Mouse (Mus musculus): ENCODE measurements around the gene Ier3. TPM values are rescaled to one million over a fixed set of nuclear protein-coding genes. Genes with fewer than 3 reads are reported as not detected.

Gene Ier3
- polyA plus RNA-seq, 1 experiment from 2014 or later, result 6.7 TPM

DNA sequence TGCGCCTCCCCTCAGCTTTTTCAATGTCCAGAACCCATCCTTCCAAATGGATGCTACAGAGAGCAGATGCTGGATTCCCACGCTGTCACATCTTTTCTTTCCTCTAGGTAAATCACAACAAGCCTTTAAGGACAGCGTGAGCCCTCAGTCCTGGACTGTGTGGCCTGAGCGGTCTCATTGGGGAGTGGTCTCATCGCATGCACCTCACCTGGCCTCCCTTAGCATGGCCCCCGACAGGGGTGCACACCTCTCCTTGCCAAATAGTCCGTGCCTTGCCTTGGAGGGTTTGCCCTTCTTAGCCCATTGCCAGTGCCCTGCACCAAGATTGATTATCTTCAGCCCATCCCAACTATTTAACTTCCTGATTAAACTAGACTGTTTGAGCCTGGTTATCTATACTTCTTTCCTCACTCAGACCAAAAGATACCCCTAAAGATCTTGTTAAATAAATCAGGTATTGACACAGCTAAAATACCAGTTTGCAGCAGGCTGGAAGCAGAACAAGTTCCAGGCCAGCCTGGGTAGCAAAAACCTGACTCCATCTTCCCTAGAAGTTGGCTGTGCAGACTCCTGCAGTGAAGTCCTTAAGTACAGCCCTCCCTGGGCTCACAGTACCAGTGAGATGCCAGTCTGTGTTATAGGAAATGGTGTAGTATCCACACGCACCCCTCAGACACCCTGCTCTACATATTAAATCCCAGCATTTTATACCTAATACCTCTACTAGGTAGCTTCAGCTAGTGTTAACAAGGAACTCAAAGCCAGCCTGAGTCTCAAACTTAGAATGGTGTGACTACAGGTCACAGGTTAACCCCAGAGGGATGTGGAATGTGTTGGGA is 11.1 kb downstream of the Ier3 start:
- H3K27ac ChIP-seq, result peak overlapping the region; percentile 15; the same call in 1 of the 2 replicates
- H3K4me2 ChIP-seq (replicated peaks), result no peak overlapping the region
- H3K27me3 ChIP-seq, result no peaks in the 10 kb centered on the region
- no peaks in the 10 kb centered on the region for H3K9me3 ChIP-seq
- H3K9ac ChIP-seq (replicated peaks), result no peak overlapping the region
- H3K4me1 ChIP-seq (replicated peaks), result peaks cover 42% of the 10 kb centered on the region
- H3K4me3 ChIP-seq (replicated peaks), result no peak overlapping the region
- ATAC-seq, result no peak
- peaks cover 58% of the 10 kb centered on the region for H3K36me3 ChIP-seq
- WGBS, result 69% methylated on average over 8 of the region's 8 CpGs

DNA sequence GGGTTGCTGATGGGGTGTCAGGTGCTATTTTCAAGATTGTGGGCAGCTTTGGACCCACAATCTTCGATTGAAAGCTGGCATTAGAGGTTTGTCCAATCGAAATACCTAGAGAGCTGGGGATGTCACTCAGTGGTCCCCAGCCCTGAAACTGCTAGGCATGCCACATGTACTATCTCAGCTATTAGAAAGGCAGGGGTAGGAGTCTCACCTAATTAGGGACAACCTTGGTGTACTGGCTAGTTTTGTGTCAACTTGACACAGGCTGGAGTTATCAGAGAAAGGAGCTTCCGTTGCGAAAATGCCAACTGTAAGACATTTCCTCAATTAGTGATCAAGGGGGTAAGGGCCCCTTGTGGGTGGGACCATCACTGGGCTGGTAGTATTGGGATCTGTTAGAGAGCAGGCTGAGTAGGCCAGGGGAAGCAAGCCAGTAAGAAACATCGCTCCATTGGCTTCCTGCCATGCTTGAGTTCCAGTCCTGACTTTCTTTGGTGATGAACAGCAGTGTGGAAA is 11.8 kb downstream of the Ier3 start:
- Histone ChIP-seq H3K9ac (replicated peaks) (no peak overlapping the region), H3K27ac (0 out of 2 replicates have a peak overlapping the region, but pooled peaks have one; percentile 16), H3K36me3 (peaks cover 51% of the 10 kb centered on the region), H3K9me3 (no peaks in the 10 kb centered on the region), H3K27me3 (no peaks in the 10 kb centered on the region), H3K4me2 (replicated peaks) (no peak overlapping the region), H3K4me3 (replicated peaks) (0 out of 2 replicates have a peak overlapping the region, but pooled peaks have one; percentile 3), H3K4me1 (replicated peaks) (peaks cover 42% of the 10 kb centered on the region)
- WGBS, result 32% methylated on average over 5 of the region's 5 CpGs
- no peak for ATAC-seq

DNA sequence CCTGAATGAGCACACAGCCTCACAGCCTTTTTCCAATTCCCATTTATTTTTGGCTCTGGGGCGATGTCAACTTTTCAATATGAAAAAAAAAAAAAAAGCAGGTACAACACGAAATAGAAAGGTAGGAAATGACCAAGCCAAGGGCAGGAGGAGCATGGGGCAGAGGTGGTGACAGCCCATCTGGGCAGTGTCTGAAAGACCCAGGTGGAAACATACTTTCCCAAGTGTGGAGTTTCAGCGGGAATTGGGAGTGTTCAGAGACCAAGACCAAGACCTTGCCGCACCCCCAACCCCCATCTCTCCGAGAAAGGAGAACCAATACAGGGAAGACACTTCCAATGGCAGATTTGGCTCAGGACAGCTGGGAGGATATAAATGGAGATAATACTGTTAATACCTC is 12.4 kb downstream of the Ier3 start:
- H3K36me3 ChIP-seq, result peaks cover 51% of the 10 kb centered on the region
- H3K27me3 ChIP-seq, result no peaks in the 10 kb centered on the region
- H3K9me3 ChIP-seq, result no peaks in the 10 kb centered on the region
- peak overlapping the region; percentile 22 for H3K4me3 ChIP-seq (replicated peaks)
- WGBS, result 64% methylated on average over 5 of the region's 5 CpGs
- H3K27ac ChIP-seq, result 0 out of 2 replicates have a peak overlapping the region, but pooled peaks have one; percentile 32
- H3K9ac ChIP-seq (replicated peaks), result peak overlapping the region; percentile 55
- peaks cover 47% of the 10 kb centered on the region for H3K4me1 ChIP-seq (replicated peaks)
- peak overlapping the region; percentile 86 for H3K4me2 ChIP-seq (replicated peaks)
- no peak for ATAC-seq

DNA sequence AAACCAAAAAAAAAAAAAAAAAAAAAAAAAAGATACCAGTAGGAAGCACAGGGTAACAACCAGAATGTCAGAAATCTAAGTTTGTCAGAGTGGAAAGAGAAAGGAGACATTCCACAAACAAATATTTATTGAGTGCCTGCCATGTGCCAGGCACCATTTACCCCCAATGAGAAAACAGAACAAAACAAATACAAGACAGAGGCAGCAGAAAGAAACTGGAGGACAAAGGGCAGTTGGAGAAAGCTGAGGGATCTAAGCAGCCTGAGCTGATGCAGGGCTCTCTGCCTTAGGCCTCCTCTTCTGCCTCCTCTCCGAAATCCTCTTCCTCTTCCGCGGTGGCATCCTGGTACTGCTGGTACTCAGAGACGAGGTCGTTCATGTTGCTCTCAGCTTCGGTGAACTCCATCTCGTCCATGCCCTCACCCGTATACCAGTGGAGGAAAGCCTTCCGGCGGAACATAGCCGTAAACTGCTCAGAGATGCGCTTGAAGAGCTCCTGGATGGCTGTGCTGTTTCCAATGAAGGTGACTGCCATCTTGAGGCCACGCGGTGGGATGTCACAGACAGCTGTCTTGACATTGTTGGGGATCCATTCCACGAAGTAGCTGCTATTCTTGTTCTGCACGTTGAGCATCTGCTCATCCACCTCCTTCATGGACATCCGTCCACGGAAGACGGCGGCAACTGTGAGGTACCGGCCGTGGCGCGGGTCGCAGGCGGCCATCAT is 13.4 kb downstream of the Ier3 start:
- Histone ChIP-seq H3K9ac (replicated peaks) (peak overlapping the region; percentile 99), H3K4me2 (replicated peaks) (peak overlapping the region; percentile 86), H3K9me3 (no peaks in the 10 kb centered on the region), H3K27me3 (no peaks in the 10 kb centered on the region), H3K4me3 (replicated peaks) (peak overlapping the region; percentile 94), H3K36me3 (peaks cover 51% of the 10 kb centered on the region), H3K27ac (peak overlapping the region; percentile 25; the same call in 1 of the 2 replicates), H3K4me1 (replicated peaks) (peaks cover 50% of the 10 kb centered on the region)
- WGBS, result 79% methylated on average over 26 of the region's 26 CpGs
- no peak for ATAC-seq

DNA sequence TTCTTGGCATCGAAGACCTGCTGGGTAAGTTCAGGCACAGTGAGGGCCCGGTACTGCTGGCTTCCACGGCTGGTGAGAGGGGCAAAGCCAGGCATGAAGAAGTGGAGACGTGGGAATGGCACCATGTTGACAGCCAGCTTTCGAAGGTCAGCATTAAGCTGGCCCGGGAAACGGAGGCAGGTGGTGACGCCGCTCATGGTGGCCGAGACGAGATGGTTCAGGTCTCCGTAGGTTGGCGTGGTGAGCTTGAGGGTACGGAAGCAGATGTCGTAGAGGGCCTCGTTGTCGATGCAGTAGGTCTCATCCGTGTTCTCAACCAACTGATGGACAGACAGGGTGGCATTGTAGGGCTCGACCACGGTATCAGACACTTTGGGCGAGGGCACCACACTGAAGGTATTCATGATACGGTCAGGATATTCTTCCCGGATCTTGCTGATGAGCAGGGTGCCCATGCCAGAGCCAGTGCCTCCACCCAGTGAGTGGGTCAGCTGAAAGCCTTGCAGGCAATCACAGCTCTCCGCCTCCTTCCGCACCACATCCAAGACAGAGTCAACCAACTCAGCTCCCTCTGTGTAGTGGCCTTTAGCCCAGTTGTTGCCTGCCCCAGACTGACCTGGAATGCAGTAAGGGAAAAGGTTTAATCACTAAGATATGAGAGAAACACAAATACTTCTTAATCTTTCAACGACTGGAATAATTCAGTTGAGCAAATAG is 14.1 kb downstream of the Ier3 start:
- H3K4me1 ChIP-seq (replicated peaks), result peaks cover 51% of the 10 kb centered on the region
- H3K27ac ChIP-seq, result peak overlapping the region; percentile 41; the same call in 1 of the 2 replicates
- no peaks in the 10 kb centered on the region for H3K27me3 ChIP-seq
- WGBS, result 76% methylated on average over 26 of the region's 26 CpGs
- ATAC-seq, result no peak
- peak overlapping the region; percentile 86 for H3K4me2 ChIP-seq (replicated peaks)
- peak overlapping the region; percentile 94 for H3K4me3 ChIP-seq (replicated peaks)
- peaks cover 48% of the 10 kb centered on the region for H3K36me3 ChIP-seq
- peak overlapping the region; percentile 99 for H3K9ac ChIP-seq (replicated peaks)
- H3K9me3 ChIP-seq, result no peaks in the 10 kb centered on the region

DNA sequence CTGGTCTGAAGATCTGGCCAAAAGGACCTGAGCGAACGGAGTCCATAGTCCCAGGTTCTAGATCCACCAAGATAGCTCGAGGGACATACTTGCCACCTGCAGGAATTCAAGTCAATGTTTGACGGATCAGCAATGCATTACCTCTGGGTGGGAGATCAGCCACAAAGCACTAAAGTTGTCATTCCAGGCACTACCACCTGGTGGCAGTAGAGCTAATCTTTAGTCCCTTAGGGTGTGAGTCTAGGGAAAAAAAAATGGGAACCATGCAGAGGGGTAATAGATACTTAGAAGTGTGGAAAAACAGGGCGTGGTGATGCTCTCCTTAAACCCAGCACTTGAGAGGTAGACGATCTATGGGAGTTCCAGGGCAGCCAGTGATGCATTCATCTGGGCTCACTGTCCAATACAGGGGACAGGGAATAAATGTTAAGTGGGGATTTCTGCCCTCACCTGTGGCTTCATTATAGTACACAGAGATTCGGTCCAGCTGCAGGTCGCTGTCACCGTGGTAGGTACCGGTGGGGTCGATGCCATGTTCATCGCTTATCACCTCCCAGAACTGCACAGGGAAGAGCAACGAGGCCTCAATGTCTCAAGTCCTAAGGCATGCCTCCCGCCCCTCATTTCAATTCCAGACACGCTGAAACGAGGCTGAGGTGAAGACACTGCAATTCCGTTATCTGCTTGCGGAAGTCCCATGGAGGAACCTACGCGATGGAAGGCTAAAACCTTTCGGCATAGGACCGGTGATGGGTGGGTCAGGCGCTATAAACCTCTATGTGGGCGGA is 14.9 kb downstream of the Ier3 start:
- ATAC-seq, result peak; percentile 4; the same call in 1 of the 2 replicates
- H3K4me2 ChIP-seq (replicated peaks), result peak overlapping the region; percentile 86

DNA sequence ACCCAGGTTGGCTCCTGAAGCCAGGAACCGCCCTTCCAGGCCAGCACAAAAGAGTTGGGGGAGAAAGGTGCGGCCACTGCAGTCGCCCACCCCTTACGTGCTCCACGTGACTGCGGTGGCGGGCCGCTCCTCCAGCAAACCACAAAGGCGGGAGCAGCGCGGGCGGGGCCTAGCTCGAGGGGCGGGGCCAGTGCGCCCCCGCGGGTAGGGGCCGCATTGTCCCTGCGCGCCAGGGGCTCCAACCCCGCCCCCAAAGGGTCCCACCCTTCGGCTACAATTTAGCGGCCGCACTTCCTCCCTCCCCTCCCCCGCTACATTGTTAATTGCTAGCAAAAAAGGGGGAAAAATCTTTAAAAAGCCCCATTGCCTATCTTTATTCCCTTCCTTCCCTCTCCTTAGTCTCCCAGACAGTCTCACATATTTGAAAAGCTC is 15.5 kb downstream of the Ier3 start:
- H3K9ac ChIP-seq (replicated peaks), result peak overlapping the region; percentile 99
- WGBS, result 1% methylated on average over 25 of the region's 25 CpGs

More for the DNA sequence above, 14.9 kb downstream of the Ier3 start:
- H3K4me1 ChIP-seq (replicated peaks), result peaks cover 51% of the 10 kb centered on the region
- H3K27ac ChIP-seq, result peak overlapping the region; percentile 99
- peaks cover 41% of the 10 kb centered on the region for H3K36me3 ChIP-seq
- H3K27me3 ChIP-seq, result no peaks in the 10 kb centered on the region
- no peaks in the 10 kb centered on the region for H3K9me3 ChIP-seq
- 7% methylated on average over 24 of the region's 24 CpGs for WGBS
- peak overlapping the region; percentile 99 for H3K9ac ChIP-seq (replicated peaks)
- peak overlapping the region; percentile 94 for H3K4me3 ChIP-seq (replicated peaks)

DNA sequence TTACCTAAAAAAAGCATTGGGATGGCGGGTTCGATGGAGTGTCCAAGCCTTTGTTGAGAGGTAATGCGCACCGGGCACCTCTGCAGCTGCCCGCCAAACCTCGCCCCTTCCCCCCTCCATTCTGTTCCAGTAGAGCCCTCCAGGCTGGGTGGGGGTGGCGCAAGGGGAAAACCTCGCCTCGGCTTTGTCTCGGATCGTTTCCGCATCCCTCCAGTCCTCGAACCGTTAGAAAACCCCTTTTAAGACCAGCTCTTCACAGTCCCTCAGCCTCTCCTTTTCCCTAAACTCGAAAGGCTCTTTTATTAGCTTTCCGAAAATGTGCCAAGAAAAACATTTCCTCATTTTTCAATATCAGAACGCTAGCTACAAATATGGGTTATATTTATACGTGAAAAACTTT is 16.0 kb downstream of the Ier3 start:
- WGBS, result 0% methylated on average over 18 of the region's 18 CpGs
- Histone ChIP-seq H3K36me3 (peaks cover 41% of the 10 kb centered on the region), H3K4me1 (replicated peaks) (peaks cover 59% of the 10 kb centered on the region), H3K4me3 (replicated peaks) (peak overlapping the region; percentile 94), H3K27ac (peak overlapping the region; percentile 99), H3K4me2 (replicated peaks) (peak overlapping the region; percentile 86), H3K9ac (replicated peaks) (peak overlapping the region; percentile 99), H3K9me3 (no peaks in the 10 kb centered on the region), H3K27me3 (no peaks in the 10 kb centered on the region)
- no peak for ATAC-seq

More for the DNA sequence above, 15.5 kb downstream of the Ier3 start:
- Histone ChIP-seq H3K27ac (peak overlapping the region; percentile 99), H3K4me1 (replicated peaks) (peaks cover 54% of the 10 kb centered on the region), H3K4me3 (replicated peaks) (peak overlapping the region; percentile 94), H3K27me3 (no peaks in the 10 kb centered on the region), H3K4me2 (replicated peaks) (peak overlapping the region; percentile 86), H3K36me3 (peaks cover 41% of the 10 kb centered on the region), H3K9me3 (no peaks in the 10 kb centered on the region)
- ATAC-seq, result peak; percentile 7

DNA sequence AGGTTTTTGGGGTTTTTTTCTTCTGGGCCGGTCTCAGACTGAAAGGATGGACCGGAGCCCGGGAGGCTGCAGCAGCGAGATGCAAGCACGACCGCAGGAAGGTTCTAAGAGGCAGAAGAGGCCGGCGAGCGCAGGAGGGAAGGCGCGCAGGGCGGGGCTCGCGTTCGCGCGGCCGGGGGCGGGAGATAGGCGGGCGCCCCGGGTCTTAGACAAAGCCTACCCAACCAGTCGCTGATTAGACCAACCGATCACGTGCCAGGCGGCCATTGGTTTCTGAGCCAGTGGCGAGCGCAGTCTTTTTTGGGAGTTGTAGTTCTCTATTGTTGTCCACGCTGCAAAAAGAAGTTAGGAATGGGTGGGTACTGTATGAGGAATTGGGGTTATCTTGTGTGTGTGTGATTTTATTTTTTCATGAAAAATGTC is 16.6 kb downstream of the Ier3 start, which contains the start of gene Tubb5:
Tubb5 (minus strand) TSS at position 185 of the 423 bp plus-strand sequence.
- peak within 1 kb of the TSS; percentile 99 for H3K9ac ChIP-seq (replicated peaks)
- peak within 1 kb of the TSS; percentile 99 for H3K27ac ChIP-seq
- under 1% methylated on average over 29 of the region's 29 CpGs for WGBS
- H3K9me3 ChIP-seq, result no peaks in the 10 kb centered on the region
- peak within 1 kb of the TSS; percentile 94 for H3K4me3 ChIP-seq (replicated peaks)
- no peaks in the 10 kb centered on the region for H3K27me3 ChIP-seq
- H3K36me3 ChIP-seq, result peaks cover 37% of the 10 kb centered on the region
- ATAC-seq, result peak; percentile 76
- peaks cover 63% of the 10 kb centered on the region for H3K4me1 ChIP-seq (replicated peaks)
- peak within 1 kb of the TSS; percentile 86 for H3K4me2 ChIP-seq (replicated peaks)

DNA sequence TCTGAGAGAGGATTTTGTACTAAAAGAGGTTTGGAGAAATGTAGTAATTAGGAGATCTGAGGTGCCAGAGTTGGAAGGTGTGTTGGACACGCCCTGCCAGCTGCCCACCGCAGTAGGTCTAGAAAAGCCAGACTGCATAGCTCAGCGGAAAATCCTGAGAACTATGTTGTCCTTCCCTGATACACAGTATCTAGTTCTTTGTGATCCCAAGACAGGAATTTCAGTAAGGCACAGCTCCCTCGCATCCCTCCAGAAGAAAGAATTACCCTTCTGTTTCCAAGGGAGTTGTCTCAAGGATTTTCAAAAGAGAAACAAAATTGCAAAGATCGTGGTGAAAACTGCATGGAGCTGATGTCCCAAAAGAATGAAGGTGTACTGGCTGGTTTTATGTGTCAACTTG is 17.1 kb downstream of the Ier3 start:
- Histone ChIP-seq H3K4me1 (replicated peaks) (peaks cover 58% of the 10 kb centered on the region), H3K27ac (peak overlapping the region; percentile 99), H3K27me3 (no peaks in the 10 kb centered on the region), H3K36me3 (peaks cover 32% of the 10 kb centered on the region), H3K4me3 (replicated peaks) (peak overlapping the region; percentile 94), H3K4me2 (replicated peaks) (peak overlapping the region; percentile 86), H3K9ac (replicated peaks) (peak overlapping the region; percentile 64), H3K9me3 (no peaks in the 10 kb centered on the region)
- WGBS, result 2% methylated on average over 5 of the region's 5 CpGs
- ATAC-seq, result no peak
